Mouse (Mus musculus): ENCODE measurements at regions not wholly inside any gene's neighbourhood (a gene's known extent, or its start where the extent isn't known, plus 50 kb on each side); places are given as distances from the start of the nearest gene placed in this dataset.

DNA sequence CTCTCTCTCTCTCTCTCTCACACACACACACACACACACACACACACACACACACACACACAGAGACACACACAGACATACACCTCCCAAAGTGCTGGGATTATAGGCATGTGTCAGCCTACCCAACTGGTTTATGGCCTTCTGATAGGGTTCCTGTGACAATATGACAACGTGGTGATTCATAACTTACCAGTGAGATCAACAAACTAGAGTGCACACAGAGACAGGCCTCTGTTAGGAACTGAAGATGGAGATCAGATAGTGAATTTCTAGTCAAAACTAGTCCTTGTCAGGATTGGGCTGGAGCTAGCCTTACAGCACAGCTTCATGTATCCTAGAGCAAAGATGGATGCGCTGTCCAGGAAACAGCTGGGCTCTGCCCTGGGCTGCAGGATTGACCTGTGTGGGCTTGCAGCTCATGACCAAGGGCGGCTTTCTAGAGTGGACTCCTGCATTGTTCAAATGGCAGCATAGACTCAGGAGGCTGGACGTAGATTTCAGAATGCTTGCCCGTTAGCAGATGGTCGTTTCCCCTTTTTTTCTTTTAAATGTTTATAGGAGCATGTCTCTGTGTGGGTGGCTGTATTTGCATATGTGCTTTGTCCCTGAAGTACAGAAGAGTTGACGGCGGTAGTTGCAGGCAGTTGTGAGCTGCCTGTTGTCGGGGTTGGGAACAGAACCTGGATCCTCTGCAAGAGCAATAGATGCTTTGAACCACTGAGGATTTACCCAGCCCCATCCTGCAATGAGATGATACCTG is 106.0 kb upstream of the Zfp217 start:
- intact Hi-C loops (cut with DNase I), result no loop called here

DNA sequence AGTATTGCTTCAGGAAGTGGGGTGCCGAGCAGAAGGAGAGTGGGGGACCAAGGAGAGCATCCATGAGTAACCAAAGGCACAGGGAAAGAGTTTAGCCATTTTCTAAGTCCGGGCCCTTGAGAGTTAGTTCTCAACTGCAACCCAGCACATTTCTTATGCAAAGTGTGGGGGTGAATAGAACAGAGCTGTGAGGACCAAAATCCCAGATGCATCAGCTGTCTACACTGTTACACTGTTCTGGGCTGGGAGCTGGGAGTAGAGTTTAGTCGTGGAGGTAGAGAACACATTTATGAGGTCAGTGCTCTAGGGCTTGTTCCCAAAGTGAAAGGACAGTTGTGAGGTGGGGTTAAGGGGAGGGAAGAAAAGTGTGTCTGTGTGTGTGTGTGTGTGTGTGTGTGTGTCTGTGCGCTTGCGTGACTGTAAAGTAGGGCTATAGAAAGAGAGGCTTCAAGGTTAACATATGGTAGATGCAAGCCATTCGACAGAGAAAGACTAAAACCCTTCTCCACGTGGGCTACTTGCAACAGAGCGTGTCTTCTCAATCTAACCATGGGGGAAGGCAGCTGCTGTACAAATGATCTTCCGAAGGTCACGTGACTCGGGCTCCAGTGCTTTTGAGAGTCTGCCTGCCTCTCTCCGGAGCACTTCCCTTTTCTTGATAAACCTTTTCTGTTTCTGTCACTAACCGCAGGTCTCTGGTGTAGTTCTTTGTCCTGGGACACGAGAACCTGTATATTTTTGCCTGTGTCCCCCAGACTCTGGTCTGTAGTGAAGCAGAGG is 104.5 kb upstream of the Zfp217 start:
- intact Hi-C loops (cut with DNase I), result no loop called here
- H3K4me3 ChIP-seq, result no peak overlapping the region
- no peak overlapping the region for H3K27ac ChIP-seq
- no peak for DNase-seq
- TF ChIP-seq CTCF (IDR thresholded peaks at IDR 0.05), result no peak

More for the DNA sequence above, 106.0 kb upstream of the Zfp217 start:
- Histone ChIP-seq H3K27ac (no peak overlapping the region), H3K4me3 (no peak overlapping the region)
- TF ChIP-seq CTCF (IDR thresholded peaks at IDR 0.05), result no peak
- DNase-seq, result no peak

DNA sequence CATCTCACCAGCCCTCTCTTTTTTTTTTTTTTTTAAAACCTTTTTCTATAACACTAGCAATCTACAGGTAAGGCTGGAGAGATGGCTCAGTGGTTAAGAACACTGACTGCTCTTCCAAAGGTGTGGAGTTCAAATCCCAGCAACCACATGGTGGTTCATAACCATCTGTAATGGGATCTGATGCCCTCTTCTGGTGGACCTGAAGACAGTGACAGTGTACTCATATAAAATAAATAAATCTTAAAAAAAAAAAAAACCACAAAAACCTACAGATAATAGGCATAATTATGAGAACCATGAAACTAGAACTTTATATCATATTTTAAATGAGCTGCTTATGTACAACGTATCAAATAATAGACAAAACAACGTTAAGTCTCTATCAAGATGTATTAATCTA is 102.8 kb upstream of the Zfp217 start:
- intact Hi-C loops (cut with DNase I), result no loop called here
- Histone ChIP-seq H3K4me3 (no peak overlapping the region), H3K27ac (no peak overlapping the region)
- no peak for DNase-seq
- TF ChIP-seq CTCF (IDR thresholded peaks at IDR 0.05), result peak; percentile 36

DNA sequence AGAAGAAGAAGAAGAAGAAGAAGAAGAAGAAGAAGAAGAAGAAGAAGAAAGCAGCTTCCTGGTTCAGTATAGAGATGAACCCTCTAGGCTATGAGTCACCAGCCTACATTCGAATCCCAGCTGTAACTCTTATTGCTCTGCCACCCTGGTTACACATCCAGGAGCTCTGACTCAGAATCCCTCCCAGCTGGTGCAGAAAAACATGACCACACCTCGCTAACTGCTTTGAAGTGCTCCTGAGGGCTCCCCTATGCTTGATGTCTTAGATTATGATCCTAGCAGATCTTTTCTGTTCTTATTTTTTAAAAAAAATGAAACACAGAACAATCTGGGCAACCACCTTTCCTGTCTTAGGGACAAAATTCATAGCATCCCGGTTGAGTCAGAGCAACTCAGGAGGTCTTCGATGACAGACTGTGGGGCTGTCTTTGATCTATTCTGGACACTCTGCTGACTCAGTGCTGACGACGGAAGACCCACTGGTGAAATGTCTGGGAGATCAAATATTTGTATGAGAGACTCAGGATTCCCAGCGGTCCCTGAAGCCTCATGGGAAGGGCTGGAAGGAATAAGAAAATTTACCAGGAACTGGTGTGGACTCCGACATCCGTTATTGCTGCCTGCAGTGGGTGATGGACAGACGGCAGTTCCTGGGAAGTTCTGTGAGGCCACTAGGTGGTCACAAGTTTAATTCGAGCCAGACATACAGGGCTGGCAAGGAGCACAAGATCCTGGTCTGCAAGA is 100.0 kb upstream of the Zfp217 start:
- no peak for DNase-seq
- TF ChIP-seq CTCF (IDR thresholded peaks at IDR 0.05), result no peak
- Histone ChIP-seq H3K4me3 (no peak overlapping the region), H3K27ac (no peak overlapping the region)
- intact Hi-C loops (cut with DNase I), result no loop called here

DNA sequence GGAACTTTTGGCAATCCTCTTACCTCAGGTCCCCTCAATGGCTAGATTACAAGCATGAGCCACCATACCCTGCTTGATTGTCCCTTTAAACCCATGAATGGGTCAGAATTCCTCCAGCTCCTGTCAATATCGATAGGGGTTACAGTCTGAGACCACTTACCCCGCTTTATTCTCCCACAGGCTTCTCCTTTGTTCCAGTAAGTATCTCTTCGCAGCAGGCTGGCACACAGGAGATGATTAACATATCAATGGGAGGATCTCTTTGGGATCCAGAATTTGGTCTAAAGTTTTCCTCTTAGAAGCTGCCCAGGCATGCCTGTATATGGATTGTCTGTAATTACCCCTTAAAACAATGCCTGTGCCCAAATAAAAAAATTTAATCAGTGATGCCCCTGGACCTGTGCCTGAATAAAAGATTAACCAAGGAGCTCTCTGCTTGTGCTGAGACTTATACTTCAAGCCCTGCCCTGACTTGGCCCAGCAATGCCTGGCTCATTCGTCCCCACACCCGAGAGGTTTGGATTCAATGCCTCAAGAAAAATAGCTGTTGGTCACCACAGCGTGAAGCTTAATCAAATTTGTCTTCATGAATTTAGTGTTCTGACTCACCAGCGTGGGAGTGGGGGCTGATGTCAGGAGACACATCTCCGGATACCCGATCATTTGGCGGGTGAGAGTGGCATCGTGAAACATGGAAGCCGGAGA is 97.9 kb upstream of the Zfp217 start:
- Histone ChIP-seq H3K27ac (no peak overlapping the region), H3K4me3 (no peak overlapping the region)
- DNase-seq, result no peak
- no peak for TF ChIP-seq CTCF (IDR thresholded peaks at IDR 0.05)
- intact Hi-C loops (cut with DNase I), result no loop called here

DNA sequence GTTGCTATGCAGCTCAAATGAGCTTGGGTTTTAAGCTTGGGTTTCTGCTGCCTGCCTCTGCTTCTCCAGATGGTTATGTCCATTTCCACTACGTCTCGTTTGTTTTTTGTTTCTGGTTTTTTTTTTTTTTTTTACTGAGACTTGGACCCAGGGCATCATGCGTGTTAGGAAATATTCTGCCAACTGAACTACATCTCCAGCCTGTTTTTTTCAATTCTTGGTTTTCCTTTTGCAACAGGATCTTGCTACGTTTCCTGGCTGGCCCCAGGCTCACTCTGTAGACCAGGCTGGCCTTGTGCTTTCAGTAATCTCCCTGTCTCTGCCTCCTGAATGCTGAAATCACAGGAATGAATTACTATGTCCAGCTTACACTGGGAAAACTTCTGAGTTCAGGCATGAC is 96.2 kb upstream of the Zfp217 start:
- no peak overlapping the region for H3K4me3 ChIP-seq
- intact Hi-C loops (cut with DNase I), result no loop called here
- no peak for DNase-seq
- no peak for TF ChIP-seq CTCF (IDR thresholded peaks at IDR 0.05)
- H3K27ac ChIP-seq, result no peak overlapping the region

DNA sequence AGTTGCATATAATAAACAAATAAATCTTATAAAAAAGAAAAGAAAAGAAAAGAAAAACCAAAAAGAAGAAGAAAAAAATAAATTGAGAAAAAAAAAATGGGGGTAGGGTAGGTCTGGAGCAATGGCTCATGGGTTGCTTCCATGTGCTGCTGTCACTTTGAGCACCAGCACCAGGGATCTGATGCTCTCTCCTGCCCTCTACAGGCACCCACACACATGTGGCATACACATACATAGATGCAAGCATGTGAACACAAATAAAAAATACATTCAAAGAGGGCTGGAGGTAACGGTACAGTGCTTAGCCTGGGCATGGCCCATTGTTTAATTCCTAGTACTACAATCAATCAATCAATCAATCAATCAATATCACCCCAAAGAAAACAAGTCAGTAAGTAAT is 90.1 kb upstream of the Zfp217 start:
- intact Hi-C loops (cut with DNase I), result no loop called here
- Histone ChIP-seq H3K27ac (no peak overlapping the region), H3K4me3 (no peak overlapping the region)
- TF ChIP-seq CTCF (IDR thresholded peaks at IDR 0.05), result peak; percentile 45
- DNase-seq, result no peak

DNA sequence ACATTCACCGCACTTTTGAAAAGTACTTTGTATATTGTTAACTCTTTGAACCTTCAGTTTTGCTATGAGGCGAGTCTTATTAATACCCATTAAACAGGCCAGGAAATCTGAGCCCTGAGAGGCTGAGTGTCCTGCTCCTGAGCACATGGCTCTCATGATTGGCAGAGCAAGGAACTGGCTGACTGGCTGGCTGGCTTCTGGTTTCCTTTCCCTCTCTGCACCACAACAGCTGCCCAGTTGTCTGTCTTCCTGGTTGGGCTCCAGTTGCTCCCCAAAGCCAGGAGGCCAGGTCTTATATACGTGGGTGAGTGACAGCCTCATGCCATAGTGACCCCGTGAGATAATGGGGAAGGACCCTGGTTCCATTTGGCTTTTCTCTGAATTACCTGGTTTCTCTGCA is 85.5 kb upstream of the Zfp217 start:
- TF ChIP-seq CTCF (IDR thresholded peaks at IDR 0.05), result no peak
- intact Hi-C loops (cut with DNase I), result no loop called here
- Histone ChIP-seq H3K27ac (peak overlapping the region; percentile 40; the same call in 1 of the 2 replicates), H3K4me3 (no peak overlapping the region)
- peak; percentile 79 for DNase-seq

DNA sequence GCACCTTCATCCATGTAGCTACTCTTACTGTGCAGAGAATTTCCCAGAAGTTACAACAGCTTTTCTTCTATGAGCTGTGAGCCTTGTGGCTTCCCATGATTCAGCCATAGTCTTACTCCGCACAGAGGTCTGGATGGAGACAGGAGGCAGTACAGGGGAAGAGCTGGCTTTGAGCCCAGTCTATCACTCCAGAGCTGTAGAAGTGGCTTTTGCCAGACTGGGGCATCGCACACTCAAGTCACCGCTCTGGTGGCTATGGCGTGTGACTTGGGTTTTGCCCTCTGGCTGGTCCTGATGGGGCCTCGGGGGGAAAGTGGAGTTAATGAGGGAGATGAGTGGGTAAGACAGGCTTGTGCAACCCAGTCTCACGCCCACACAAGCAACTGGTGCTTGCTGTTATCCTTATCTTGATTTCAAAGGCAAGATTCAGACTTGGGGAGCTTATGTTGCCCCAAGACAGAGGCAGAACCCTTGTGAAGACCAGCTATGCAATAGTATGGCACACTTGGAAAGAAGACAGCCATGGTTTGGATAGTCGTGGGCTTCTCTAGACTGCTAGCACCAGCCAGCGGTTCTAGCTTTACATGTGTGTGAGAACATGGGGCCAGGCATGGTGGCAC is 81.7 kb upstream of the Zfp217 start:
- no peak overlapping the region for H3K4me3 ChIP-seq
- DNase-seq, result no peak
- no peak overlapping the region for H3K27ac ChIP-seq
- intact Hi-C loops (cut with DNase I), result no loop called here
- no peak for TF ChIP-seq CTCF (IDR thresholded peaks at IDR 0.05)

DNA sequence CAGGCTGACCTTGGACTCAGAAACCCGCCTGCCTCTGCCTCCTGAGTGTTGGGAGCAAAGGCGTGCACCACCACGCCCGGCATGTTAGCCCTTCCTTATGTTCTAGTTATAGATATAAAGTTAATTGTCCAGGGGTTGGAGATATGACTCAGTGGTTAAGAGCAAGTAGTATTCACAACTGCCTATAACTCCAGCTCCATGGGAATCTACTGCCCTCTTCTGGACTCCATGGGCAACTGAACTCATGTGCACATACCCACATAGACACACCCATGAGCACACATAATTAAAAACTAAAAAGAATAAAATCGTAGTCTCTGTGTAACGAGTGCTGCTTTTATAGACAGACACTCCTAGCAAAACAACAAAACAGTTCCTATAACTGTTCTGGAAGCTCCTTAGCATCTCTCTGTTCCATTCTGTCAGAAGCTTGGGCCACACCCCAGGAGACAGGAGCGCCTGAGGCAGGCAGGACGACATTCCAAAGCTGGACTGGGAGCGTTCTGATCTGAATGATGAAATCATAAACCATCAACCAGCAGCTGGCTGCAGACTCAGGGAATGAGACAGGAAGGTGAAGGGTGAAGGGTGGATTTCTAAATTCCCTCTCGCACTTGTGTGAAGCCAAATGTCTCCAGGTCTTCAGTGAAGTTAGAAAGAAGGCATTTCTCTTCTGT is 80.6 kb upstream of the Zfp217 start:
- no peak overlapping the region for H3K27ac ChIP-seq
- no peak overlapping the region for H3K4me3 ChIP-seq
- intact Hi-C loops (cut with DNase I), result no loop called here
- peak; percentile 14; the same call in 1 of the 2 replicates for TF ChIP-seq CTCF (IDR thresholded peaks at IDR 0.05)
- DNase-seq, result no peak

DNA sequence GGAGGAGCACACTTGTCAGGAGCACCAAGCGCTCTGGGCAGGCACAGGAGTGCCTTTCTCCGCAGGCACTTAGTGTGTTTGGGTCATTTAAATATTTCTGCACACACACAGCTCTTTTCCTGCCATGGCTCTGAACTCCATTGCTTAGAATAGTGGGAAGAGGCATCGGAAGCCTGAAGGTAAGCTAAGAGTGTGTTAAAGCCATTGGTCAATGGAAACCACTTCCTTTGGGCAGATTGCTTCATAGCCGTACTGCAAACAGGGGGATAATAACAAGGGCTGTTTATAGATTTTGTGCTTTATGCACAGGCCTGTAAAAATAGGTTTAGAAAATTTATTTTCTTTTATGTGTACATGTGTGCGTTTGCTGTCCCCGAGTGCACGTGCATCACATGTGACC is 76.0 kb upstream of the Zfp217 start:
- Histone ChIP-seq H3K4me3 (no peak overlapping the region), H3K27ac (no peak overlapping the region)
- intact Hi-C loops (cut with DNase I), result no loop called here
- TF ChIP-seq CTCF (IDR thresholded peaks at IDR 0.05), result no peak
- no peak for DNase-seq

Data from gastrocnemius, adult 2 months (tissue).